ENCODE assay signal across 9 mouse cellular contexts in the genomic region with DNA sequence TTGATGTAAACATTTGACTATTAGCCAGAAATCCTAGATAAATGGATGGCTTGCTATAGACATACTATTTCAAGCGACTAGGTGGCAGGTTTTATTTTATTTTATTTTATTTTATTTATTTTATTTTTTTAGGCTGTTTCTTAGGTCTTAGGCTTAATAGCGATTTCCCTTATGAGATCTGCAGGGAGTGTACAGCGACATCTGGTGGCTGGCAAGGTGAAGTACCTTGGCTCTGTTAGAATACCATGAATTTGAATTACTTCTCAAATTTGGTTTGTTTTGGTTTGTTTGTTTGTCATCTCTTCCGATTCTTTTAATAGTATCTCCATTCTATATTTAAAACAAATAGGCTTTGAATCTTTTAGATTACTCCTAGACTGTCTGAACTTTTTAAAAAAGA. TPM values are rescaled to one million over a fixed set of nuclear protein-coding genes. Genes with fewer than 3 reads are reported as not detected.
DNase-seq lines count a peak whose midpoint lies in the region; ATAC-seq and TF ChIP-seq lines count a peak whose summit lies in the region.
"Had no signal": no experiment of that assay in that cellular context is flagged by ENCODE, and none has a peak within 500 bp of the region (broad histone marks: within the 10 kb centered on the region; RNA-seq: fewer than 3 reads in every experiment).

No protein-coding gene starts in this region.

- no peak overlapping the region for H3K4me2 ChIP-seq in heart, postnatal 0 days (ENCODE audit: low read depth, low read length)
- no peak overlapping the region for H3K4me2 ChIP-seq in heart, embryonic 11.5 days
- H3K4me2 ChIP-seq: limb, embryonic 13.5 days had no signal

- no peak overlapping the region for H3K9ac ChIP-seq in heart, postnatal 0 days (replicated peaks; ENCODE audit: low read depth, low read length)
- H3K9ac ChIP-seq in heart, embryonic 11.5 days (ENCODE audit: low read depth, low read length) = no peak overlapping the region
- H3K9ac ChIP-seq: limb, embryonic 13.5 days had no signal

- no peak overlapping the region for H3K4me3 ChIP-seq in heart, postnatal 0 days (ENCODE audit: low read depth, low read length)
- H3K4me3 ChIP-seq in heart, embryonic 11.5 days (ENCODE audit: low read depth, low read length) = no peak overlapping the region
- H3K4me3 ChIP-seq: erythroblast, embryonic 14.5 days; limb, embryonic 13.5 days had no signal

- TF ChIP-seq CTCF in heart, postnatal 0 days (IDR thresholded peaks at IDR 0.05; ENCODE audit: low read depth) = peak; percentile 77

- no peaks in the 10 kb centered on the region; the same call in 1 of the 2 replicates for H3K4me1 ChIP-seq in heart, postnatal 0 days (ENCODE audit: control insufficient read depth, insufficient read depth)
- peaks cover 5% of the 10 kb centered on the region for H3K4me1 ChIP-seq in heart, embryonic 11.5 days (ENCODE audit: control insufficient read depth, insufficient read depth, low read length)

- no peak for ATAC-seq in heart, postnatal 0 days (ENCODE audit: insufficient read depth, low read depth)
- ATAC-seq in heart, embryonic 11.5 days (replicated peaks; ENCODE audit: insufficient number of reproducible peaks, low FRiP score, low TSS enrichment) = no peak

- no peaks in the 10 kb centered on the region for H3K36me3 ChIP-seq in heart, postnatal 0 days (replicated peaks; ENCODE audit: control insufficient read depth, insufficient read depth, low read length)
- H3K36me3 ChIP-seq in heart, embryonic 11.5 days (ENCODE audit: control insufficient read depth, insufficient read depth, low read length) = no peaks in the 10 kb centered on the region
- H3K36me3 ChIP-seq: limb, embryonic 13.5 days had no signal

- H3K27me3 ChIP-seq in heart, postnatal 0 days (ENCODE audit: control insufficient read depth, insufficient read depth, low read length) = no peaks in the 10 kb centered on the region
- no peaks in the 10 kb centered on the region for H3K27me3 ChIP-seq in heart, embryonic 11.5 days (ENCODE audit: control insufficient read depth, insufficient read depth, low read length)
- H3K27me3 ChIP-seq: limb, embryonic 13.5 days had no signal

- WGBS in heart, postnatal 0 days = 1% methylated on average over 4 of the region's 4 CpGs
- WGBS in heart, embryonic 11.5 days (ENCODE audit: insufficient replicate concordance) = 4% methylated on average over 4 of the region's 4 CpGs

- peak; percentile 26 for DNase-seq in heart, postnatal 0 days (ENCODE audit: low spot score)
- peak; percentile 45 to 55 for DNase-seq in right cerebral cortex, adult 2 months (ENCODE audit: low spot score in 2 of 2)
- no peak for DNase-seq in right cerebral cortex, postnatal 25 days
- peak; percentile 41 for DNase-seq in adrenal gland, postnatal 25 days
- peak; percentile 36 for DNase-seq in kidney, postnatal 14 days
- peak; percentile 34 for DNase-seq in skeletal muscle tissue, adult 2 months (ENCODE audit: low read depth, low spot score)

- H3K27ac ChIP-seq in heart, postnatal 0 days (ENCODE audit: low read depth) = no peak overlapping the region
- H3K27ac ChIP-seq in heart, embryonic 11.5 days (ENCODE audit: low read depth, low read length) = no peak overlapping the region
- H3K27ac ChIP-seq: limb, embryonic 13.5 days had no signal

- no peaks in the 10 kb centered on the region for H3K9me3 ChIP-seq in heart, postnatal 0 days (replicated peaks; ENCODE audit: control insufficient read depth, low read length)
- no peaks in the 10 kb centered on the region for H3K9me3 ChIP-seq in heart, embryonic 11.5 days (replicated peaks; ENCODE audit: control insufficient read depth, low read length)
- H3K9me3 ChIP-seq: limb, embryonic 13.5 days had no signal

- TF ChIP-seq EP300 in heart, postnatal 0 days (IDR thresholded peaks at IDR 0.05; ENCODE audit: low read depth) = no peak

RNA-seq across cellular contexts. Expression of gene Chrna9, which starts 23.9 kb away (rescaled TPM):
- total RNA-seq in heart, postnatal 0 days (2014; rRNA removed; ENCODE audit: low replicate concordance) = 6.9 and 21.2 TPM in 2 replicates
- polyA plus RNA-seq in heart, postnatal 0 days (2015; fragmentation: Nextera tagmentation; extraction: Ambion mirVana) = not detected in 2 replicates
- not detected in 2 replicates for polyA plus RNA-seq in heart, embryonic 11.5 days (2014; fragmentation: Nextera tagmentation; extraction: Ambion mirVana)
- total RNA-seq in adrenal gland, postnatal 25 days (2021) = not detected in 2 replicates
- polyA plus RNA-seq: erythroblast, embryonic 14.5 days had no signal

RNA-seq across cellular contexts. Expression of gene 9130230L23Rik, which starts 45.5 kb away (rescaled TPM):
- total RNA-seq in heart, postnatal 0 days (2014; rRNA removed; ENCODE audit: low replicate concordance) = 0.08 TPM in 1 of 2 replicates, not detected in the other
- polyA plus RNA-seq in heart, postnatal 0 days (2015; fragmentation: Nextera tagmentation; extraction: Ambion mirVana) = 0.14 and 0.26 TPM in 2 replicates
- polyA plus RNA-seq in heart, embryonic 11.5 days (2014; fragmentation: Nextera tagmentation; extraction: Ambion mirVana) = 0.29 TPM in 1 of 2 replicates, not detected in the other
- 0.79 and 1.00 TPM in 2 replicates for total RNA-seq in adrenal gland, postnatal 25 days (2021)
- polyA plus RNA-seq: erythroblast, embryonic 14.5 days; limb, embryonic 13.5 days had no signal
